Mouse (Mus musculus): ENCODE data around the gene Pde1a. TPM values are rescaled to one million over a fixed set of nuclear protein-coding genes. Genes with fewer than 3 reads are reported as not detected.

Gene Pde1a
- polyA plus RNA-seq, 1 experiment = 1.1 TPM

- Histone ChIP-seq H3K27ac (ENCODE audit: control insufficient read depth, insufficient read depth, low read length) (no peak overlapping the region), H3K36me3 (ENCODE audit: control insufficient read depth, insufficient read depth, low read length) (no peaks in the 10 kb centered on the region), H3K4me1 (replicated peaks; ENCODE audit: control insufficient read depth, insufficient read depth, low read length) (no peaks in the 10 kb centered on the region), H3K4me3 (ENCODE audit: control insufficient read depth, insufficient read depth, low read length) (no peak overlapping the region), H3K27me3 (ENCODE audit: control insufficient read depth, insufficient read depth, low read length) (no peaks in the 10 kb centered on the region)
- no peak for DNase-seq
- TF ChIP-seq POLR2A (IDR thresholded peaks at IDR 0.05; ENCODE audit: control insufficient read depth, extremely low read depth, insufficient read depth, low read length, poor library complexity) = no peak
- TF ChIP-seq CTCF (IDR thresholded peaks at IDR 0.05; ENCODE audit: borderline replicate concordance, control insufficient read depth, extremely low read depth, insufficient read depth, low read length, poor library complexity) = no peak
- 87% methylated on average over 5 of the region's 5 CpGs for WGBS
Measured at GRCm38 (mm10) chr2:80037971-80038370, 91.3 kb downstream of the Pde1a start.

GRCm38 (mm10) chr2:80029051-80029450 lies 100.2 kb downstream of the Pde1a start:
- WGBS = 85% methylated on average over 2 of the region's 2 CpGs
- no peak for DNase-seq
- Histone ChIP-seq H3K36me3 (ENCODE audit: control insufficient read depth, insufficient read depth, low read length) (no peaks in the 10 kb centered on the region), H3K4me3 (ENCODE audit: control insufficient read depth, insufficient read depth, low read length) (no peak overlapping the region), H3K4me1 (replicated peaks; ENCODE audit: control insufficient read depth, insufficient read depth, low read length) (no peaks in the 10 kb centered on the region), H3K27me3 (ENCODE audit: control insufficient read depth, insufficient read depth, low read length) (no peaks in the 10 kb centered on the region), H3K27ac (ENCODE audit: control insufficient read depth, insufficient read depth, low read length) (no peak overlapping the region)
- TF ChIP-seq POLR2A (IDR thresholded peaks at IDR 0.05; ENCODE audit: control insufficient read depth, extremely low read depth, insufficient read depth, low read length, poor library complexity) = no peak
- no peak for TF ChIP-seq CTCF (IDR thresholded peaks at IDR 0.05; ENCODE audit: borderline replicate concordance, control insufficient read depth, extremely low read depth, insufficient read depth, low read length, poor library complexity)

GRCm38 (mm10) chr2:80026053-80026452 lies 103.2 kb downstream of the Pde1a start:
- Histone ChIP-seq H3K27ac (ENCODE audit: control insufficient read depth, insufficient read depth, low read length) (no peak overlapping the region), H3K4me1 (replicated peaks; ENCODE audit: control insufficient read depth, insufficient read depth, low read length) (no peaks in the 10 kb centered on the region), H3K4me3 (ENCODE audit: control insufficient read depth, insufficient read depth, low read length) (no peak overlapping the region), H3K27me3 (ENCODE audit: control insufficient read depth, insufficient read depth, low read length) (no peaks in the 10 kb centered on the region), H3K36me3 (ENCODE audit: control insufficient read depth, insufficient read depth, low read length) (no peaks in the 10 kb centered on the region)
- WGBS = 94% methylated on average over 1 of the region's 1 CpGs
- TF ChIP-seq CTCF (IDR thresholded peaks at IDR 0.05; ENCODE audit: borderline replicate concordance, control insufficient read depth, extremely low read depth, insufficient read depth, low read length, poor library complexity) (no peak), POLR2A (IDR thresholded peaks at IDR 0.05; ENCODE audit: control insufficient read depth, extremely low read depth, insufficient read depth, low read length, poor library complexity) (no peak)
- no peak for DNase-seq

GRCm38 (mm10) chr2:80025597-80025996 lies 103.7 kb downstream of the Pde1a start:
- no peak overlapping the region for H3K4me3 ChIP-seq (ENCODE audit: control insufficient read depth, insufficient read depth, low read length)
- H3K36me3 ChIP-seq (ENCODE audit: control insufficient read depth, insufficient read depth, low read length) = no peaks in the 10 kb centered on the region
- H3K27ac ChIP-seq (ENCODE audit: control insufficient read depth, insufficient read depth, low read length) = no peak overlapping the region
- 64% methylated on average over 1 of the region's 1 CpGs for WGBS
- no peak for DNase-seq
- no peak for TF ChIP-seq CTCF (IDR thresholded peaks at IDR 0.05; ENCODE audit: borderline replicate concordance, control insufficient read depth, extremely low read depth, insufficient read depth, low read length, poor library complexity)
- no peak for TF ChIP-seq POLR2A (IDR thresholded peaks at IDR 0.05; ENCODE audit: control insufficient read depth, extremely low read depth, insufficient read depth, low read length, poor library complexity)
- no peaks in the 10 kb centered on the region for H3K27me3 ChIP-seq (ENCODE audit: control insufficient read depth, insufficient read depth, low read length)
- no peaks in the 10 kb centered on the region for H3K4me1 ChIP-seq (replicated peaks; ENCODE audit: control insufficient read depth, insufficient read depth, low read length)

- DNase-seq = no peak
- 59% methylated on average over 1 of the region's 1 CpGs for WGBS
- no peaks in the 10 kb centered on the region for H3K36me3 ChIP-seq (ENCODE audit: control insufficient read depth, insufficient read depth, low read length)
- no peak overlapping the region for H3K27ac ChIP-seq (ENCODE audit: control insufficient read depth, insufficient read depth, low read length)
- H3K4me1 ChIP-seq (replicated peaks; ENCODE audit: control insufficient read depth, insufficient read depth, low read length) = no peaks in the 10 kb centered on the region
- H3K4me3 ChIP-seq (ENCODE audit: control insufficient read depth, insufficient read depth, low read length) = no peak overlapping the region
- no peaks in the 10 kb centered on the region for H3K27me3 ChIP-seq (ENCODE audit: control insufficient read depth, insufficient read depth, low read length)
- TF ChIP-seq CTCF (IDR thresholded peaks at IDR 0.05; ENCODE audit: borderline replicate concordance, control insufficient read depth, extremely low read depth, insufficient read depth, low read length, poor library complexity) (no peak), POLR2A (IDR thresholded peaks at IDR 0.05; ENCODE audit: control insufficient read depth, extremely low read depth, insufficient read depth, low read length, poor library complexity) (no peak)
Measured at GRCm38 (mm10) chr2:80025038-80025437, 104.2 kb downstream of the Pde1a start.

GRCm38 (mm10) chr2:80014161-80014560 lies 115.1 kb downstream of the Pde1a start:
- WGBS = 91% methylated on average over 3 of the region's 3 CpGs
- Histone ChIP-seq H3K4me3 (ENCODE audit: control insufficient read depth, insufficient read depth, low read length) (no peak overlapping the region), H3K27me3 (ENCODE audit: control insufficient read depth, insufficient read depth, low read length) (no peaks in the 10 kb centered on the region), H3K27ac (ENCODE audit: control insufficient read depth, insufficient read depth, low read length) (no peak overlapping the region), H3K36me3 (ENCODE audit: control insufficient read depth, insufficient read depth, low read length) (no peaks in the 10 kb centered on the region), H3K4me1 (replicated peaks; ENCODE audit: control insufficient read depth, insufficient read depth, low read length) (no peaks in the 10 kb centered on the region)
- no peak for TF ChIP-seq POLR2A (IDR thresholded peaks at IDR 0.05; ENCODE audit: control insufficient read depth, extremely low read depth, insufficient read depth, low read length, poor library complexity)
- TF ChIP-seq CTCF (IDR thresholded peaks at IDR 0.05; ENCODE audit: borderline replicate concordance, control insufficient read depth, extremely low read depth, insufficient read depth, low read length, poor library complexity) = no peak
- DNase-seq = no peak

- Histone ChIP-seq H3K36me3 (ENCODE audit: control insufficient read depth, insufficient read depth, low read length) (no peaks in the 10 kb centered on the region), H3K27ac (ENCODE audit: control insufficient read depth, insufficient read depth, low read length) (no peak overlapping the region), H3K4me1 (replicated peaks; ENCODE audit: control insufficient read depth, insufficient read depth, low read length) (no peaks in the 10 kb centered on the region), H3K4me3 (ENCODE audit: control insufficient read depth, insufficient read depth, low read length) (no peak overlapping the region), H3K27me3 (ENCODE audit: control insufficient read depth, insufficient read depth, low read length) (no peaks in the 10 kb centered on the region)
- no peak for DNase-seq
- WGBS = 91% methylated on average over 4 of the region's 4 CpGs
- no peak for TF ChIP-seq CTCF (IDR thresholded peaks at IDR 0.05; ENCODE audit: borderline replicate concordance, control insufficient read depth, extremely low read depth, insufficient read depth, low read length, poor library complexity)
- TF ChIP-seq POLR2A (IDR thresholded peaks at IDR 0.05; ENCODE audit: control insufficient read depth, extremely low read depth, insufficient read depth, low read length, poor library complexity) = no peak
Measured at GRCm38 (mm10) chr2:80013060-80013459, 116.2 kb downstream of the Pde1a start.
